Mouse (Mus musculus) embryonic fibroblast, embryonic 13.5 days (primary cell): ENCODE results near the gene Sim1.

Experiments used
- CTCF ChIP-seq: IDR thresholded peaks from 2 replicates; pipeline ENCODE4 v1.5.1; 2011; ENCODE audit warnings: mild to moderate bottlenecking, control low read depth, low read length, moderate library complexity, borderline replicate concordance; ENCODE audit not compliant: insufficient read depth
- POLR2A ChIP-seq: IDR thresholded peaks from 2 replicates; pipeline ENCODE4 v1.6.1; 2011; ENCODE audit warnings: low read depth, mild to moderate bottlenecking, control low read depth, low read length, moderate library complexity

DNA sequence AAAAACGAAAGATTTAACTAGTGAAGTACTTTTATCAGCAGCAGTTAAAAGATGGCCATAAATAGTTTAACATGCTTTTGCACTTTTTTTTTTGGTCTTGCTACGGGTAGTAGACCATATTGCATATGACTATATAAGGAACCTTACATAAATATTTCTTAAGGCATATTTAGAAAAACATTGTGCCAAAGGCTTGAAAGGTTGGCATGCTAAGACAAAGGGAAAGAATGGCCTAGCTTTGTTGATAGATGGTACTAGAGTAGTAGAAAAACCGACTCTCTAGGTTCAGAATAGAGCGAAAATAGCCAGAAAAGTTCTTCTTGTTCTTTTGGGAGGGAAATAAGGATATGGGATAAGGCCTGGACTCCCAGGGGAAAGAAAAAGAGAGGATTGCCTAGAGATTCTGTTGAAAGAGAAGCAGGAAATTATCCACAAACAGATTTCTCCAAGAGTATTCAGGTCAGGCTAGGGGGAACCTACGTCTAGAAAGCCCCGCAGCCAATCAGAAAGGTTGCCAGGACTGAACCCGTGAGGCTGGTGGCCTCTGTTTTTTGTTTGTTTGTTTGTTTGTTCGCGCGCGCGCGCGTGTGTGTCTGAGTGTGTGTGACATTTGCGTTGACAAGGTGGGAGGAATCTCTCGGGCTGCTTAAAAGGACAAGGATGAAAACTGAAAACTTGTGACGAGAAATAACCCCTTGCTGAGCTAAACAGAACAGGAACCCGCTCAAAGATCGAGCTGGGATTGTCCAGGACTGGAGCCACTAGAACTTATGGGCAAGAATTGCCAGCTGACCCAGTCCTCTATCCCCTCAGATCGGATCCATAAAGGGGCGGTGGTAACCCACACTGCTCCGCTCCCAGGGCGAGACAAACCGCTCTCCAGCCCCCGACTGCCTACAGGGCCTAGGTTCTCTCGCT lies 9.6 kb downstream of the Sim1 start:
- no peak for TF ChIP-seq CTCF
- no peak for TF ChIP-seq POLR2A
